Mouse (Mus musculus) thymus, adult 2 months (tissue): ENCODE results near the gene Cavin1.

ENCODE experiments used
- CTCF ChIP-seq: fragments of 200-500 bp; IDR thresholded peaks from 2 replicates; pipeline ENCODE4 v1.5.1; 2012; ENCODE audit warnings: mild to moderate bottlenecking, control low read depth, low read length, moderate library complexity, borderline replicate concordance; ENCODE audit not compliant: control insufficient read depth, poor library complexity, insufficient read depth; ENCODE audit errors: extremely low read depth
- POLR2A ChIP-seq: fragments of 200-500 bp; IDR thresholded peaks from 2 replicates; pipeline ENCODE4 v1.6.1; 2012; ENCODE audit warnings: mild to moderate bottlenecking, low read length, control low read depth, moderate library complexity; ENCODE audit not compliant: control insufficient read depth, poor library complexity, insufficient read depth; ENCODE audit errors: extremely low read depth

DNA sequence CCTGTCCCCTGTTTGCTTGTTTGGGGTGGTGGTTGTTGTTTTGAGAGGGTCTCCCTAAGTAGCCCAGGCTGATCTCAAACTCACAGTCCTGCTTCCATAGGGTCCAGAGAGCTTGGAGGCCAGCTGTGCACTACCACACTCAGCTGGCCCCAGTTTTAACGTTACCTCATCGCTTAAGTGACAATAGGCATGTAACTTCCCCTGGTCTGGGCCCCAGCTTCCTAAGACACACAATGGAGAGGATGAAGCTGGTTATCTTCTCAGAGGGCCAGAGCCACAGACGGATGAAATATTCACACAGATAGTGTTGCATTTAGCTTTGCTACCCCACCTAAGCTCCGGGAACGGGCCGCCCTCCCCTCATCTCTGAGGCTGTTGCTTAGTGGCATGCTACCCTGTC lies 4.9 kb downstream of the Cavin1 start:
- TF ChIP-seq CTCF (no peak), POLR2A (no peak)
